Mouse (Mus musculus): ENCODE measurements around the gene Gcn1l1. TPM values are rescaled to one million over a fixed set of nuclear protein-coding genes. Genes with fewer than 3 reads are reported as not detected.
"Not testable (repeated sequence)": the region's sequence is repeated elsewhere in the genome, so short reads cannot be mapped to it uniquely, and the experiment has no call there.

Gene Gcn1l1
- polyA plus RNA-seq (2012; rRNA removed) = 67.7 and 77.1 TPM in 2 replicates

- Histone ChIP-seq H3K27ac (ENCODE audit: control insufficient read depth, insufficient read depth, low read depth, low read length) (peak within 1 kb of the TSS; percentile 66), H3K4me3 (ENCODE audit: control insufficient read depth, low read depth, low read length) (peak within 1 kb of the TSS; percentile 98), H3K27me3 (ENCODE audit: control insufficient read depth, insufficient read depth, low read length) (no peaks in the 10 kb centered on the region), H3K36me3 (ENCODE audit: control insufficient read depth, insufficient read depth, low read length) (peaks cover 3% of the 10 kb centered on the region), H3K4me1 (ENCODE audit: control insufficient read depth, insufficient read depth, low read length) (peaks cover 16% of the 10 kb centered on the region)
- TF ChIP-seq CTCF (IDR thresholded peaks at IDR 0.05; ENCODE audit: control insufficient read depth, insufficient read depth, insufficient replicate concordance, low read depth, low read length) = no peak
- peak; percentile 55 for TF ChIP-seq POLR2A (IDR thresholded peaks at IDR 0.05; ENCODE audit: control insufficient read depth, low read depth, low read length)
Observed at GRCm38 (mm10) chr5:115564737-115565393, at the start of gene Gcn1l1. Gene Gcn1l1 (plus strand): TSS chr5:115565254.

- Histone ChIP-seq H3K36me3 (ENCODE audit: control insufficient read depth, insufficient read depth, low read length) (no peaks in the 10 kb centered on the region), H3K4me1 (ENCODE audit: control insufficient read depth, insufficient read depth, low read length) (peaks cover 34% of the 10 kb centered on the region), H3K27ac (ENCODE audit: control insufficient read depth, insufficient read depth, low read depth, low read length) (no peak overlapping the region), H3K4me3 (ENCODE audit: control insufficient read depth, low read depth, low read length) (no peak overlapping the region), H3K27me3 (ENCODE audit: control insufficient read depth, insufficient read depth, low read length) (no peaks in the 10 kb centered on the region)
- TF ChIP-seq POLR2A (IDR thresholded peaks at IDR 0.05; ENCODE audit: control insufficient read depth, low read depth, low read length) = no peak
- no peak for TF ChIP-seq CTCF (IDR thresholded peaks at IDR 0.05; ENCODE audit: control insufficient read depth, insufficient read depth, insufficient replicate concordance, low read depth, low read length)
Observed at GRCm38 (mm10) chr5:115516081-115516907, 48.8 kb upstream of the Gcn1l1 start.

GRCm38 (mm10) chr5:115516908-115517307 is 48.1 kb upstream of the Gcn1l1 start:
- Histone ChIP-seq H3K36me3 (ENCODE audit: control insufficient read depth, insufficient read depth, low read length) (no peaks in the 10 kb centered on the region), H3K4me1 (ENCODE audit: control insufficient read depth, insufficient read depth, low read length) (peaks cover 39% of the 10 kb centered on the region), H3K4me3 (ENCODE audit: control insufficient read depth, low read depth, low read length) (no peak overlapping the region), H3K27ac (ENCODE audit: control insufficient read depth, insufficient read depth, low read depth, low read length) (no peak overlapping the region), H3K27me3 (ENCODE audit: control insufficient read depth, insufficient read depth, low read length) (no peaks in the 10 kb centered on the region)
- TF ChIP-seq POLR2A (IDR thresholded peaks at IDR 0.05; ENCODE audit: control insufficient read depth, low read depth, low read length) = no peak

GRCm38 (mm10) chr5:115517501-115517900 is 47.6 kb upstream of the Gcn1l1 start:
- peak overlapping the region; percentile 3; the same call in 1 of the 2 replicates for H3K4me3 ChIP-seq (ENCODE audit: control insufficient read depth, low read depth, low read length)
- no peak for TF ChIP-seq CTCF (IDR thresholded peaks at IDR 0.05; ENCODE audit: control insufficient read depth, insufficient read depth, insufficient replicate concordance, low read depth, low read length)
- TF ChIP-seq POLR2A (IDR thresholded peaks at IDR 0.05; ENCODE audit: control insufficient read depth, low read depth, low read length) = no peak
- peaks cover 39% of the 10 kb centered on the region for H3K4me1 ChIP-seq (ENCODE audit: control insufficient read depth, insufficient read depth, low read length)
- H3K36me3 ChIP-seq (ENCODE audit: control insufficient read depth, insufficient read depth, low read length) = no peaks in the 10 kb centered on the region
- no peaks in the 10 kb centered on the region for H3K27me3 ChIP-seq (ENCODE audit: control insufficient read depth, insufficient read depth, low read length)
- no peak overlapping the region for H3K27ac ChIP-seq (ENCODE audit: control insufficient read depth, insufficient read depth, low read depth, low read length)

GRCm38 (mm10) chr5:115518214-115518613 is 46.8 kb upstream of the Gcn1l1 start:
- H3K27me3 ChIP-seq (ENCODE audit: control insufficient read depth, insufficient read depth, low read length); H3K27ac ChIP-seq (ENCODE audit: control insufficient read depth, insufficient read depth, low read depth, low read length); H3K4me3 ChIP-seq (ENCODE audit: control insufficient read depth, low read depth, low read length); H3K36me3 ChIP-seq (ENCODE audit: control insufficient read depth, insufficient read depth, low read length): not testable (repeated sequence)
- peaks cover 39% of the 10 kb centered on the region for H3K4me1 ChIP-seq (ENCODE audit: control insufficient read depth, insufficient read depth, low read length)

GRCm38 (mm10) chr5:115520325-115520869 is 44.7 kb upstream of the Gcn1l1 start:
- Histone ChIP-seq H3K27ac (ENCODE audit: control insufficient read depth, insufficient read depth, low read depth, low read length) (no peak overlapping the region), H3K36me3 (ENCODE audit: control insufficient read depth, insufficient read depth, low read length) (no peaks in the 10 kb centered on the region), H3K4me1 (ENCODE audit: control insufficient read depth, insufficient read depth, low read length) (peaks cover 29% of the 10 kb centered on the region), H3K4me3 (ENCODE audit: control insufficient read depth, low read depth, low read length) (no peak overlapping the region), H3K27me3 (ENCODE audit: control insufficient read depth, insufficient read depth, low read length) (no peaks in the 10 kb centered on the region)
- TF ChIP-seq POLR2A (IDR thresholded peaks at IDR 0.05; ENCODE audit: control insufficient read depth, low read depth, low read length) (no peak), CTCF (IDR thresholded peaks at IDR 0.05; ENCODE audit: control insufficient read depth, insufficient read depth, insufficient replicate concordance, low read depth, low read length) (no peak)

All from testis, adult 2 months (tissue).